Mouse (Mus musculus) c-Kit-positive CD71-positive TER-119-negative erythroid progenitor cells, embryonic 14.5 days (primary cell): ENCODE measurements at regions not wholly inside any gene's neighbourhood (a gene's known extent, or its start where the extent isn't known, plus 50 kb on each side); places are given as distances from the start of the nearest gene placed in this dataset.

Source experiments
- DNase-seq: peaks from one replicate; pipeline ENCODE4 v3.0.0-alpha.2; 2013; ENCODE audit warnings: low read depth

DNA sequence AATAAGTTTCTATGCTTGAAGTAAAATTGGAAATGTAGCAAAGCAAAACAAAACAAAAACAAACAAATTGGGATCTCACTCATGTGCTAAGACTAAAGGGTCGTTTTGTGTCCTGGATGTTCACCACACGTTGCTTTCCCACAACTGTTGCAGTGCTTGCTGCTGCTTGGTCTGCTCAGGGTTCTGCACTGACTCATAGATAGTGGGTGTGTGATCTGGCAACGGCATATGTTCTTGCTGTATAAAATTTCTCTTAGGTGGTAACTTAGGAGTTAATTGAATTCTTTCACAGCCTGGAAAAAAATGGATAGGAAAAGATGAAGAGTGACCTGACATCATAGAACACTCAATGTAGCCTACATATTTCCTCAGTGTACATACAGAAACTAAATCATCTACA is 505.9 kb upstream of the Zeb2 start:
- no peak for DNase-seq

GRCm38 (mm10) chr2:45608926-45609325 is 491.7 kb upstream of the Zeb2 start:
- no peak for DNase-seq

GRCm38 (mm10) chr2:45607393-45607792 is 490.2 kb upstream of the Zeb2 start:
- DNase-seq, result no peak

GRCm38 (mm10) chr2:45601332-45601900 is 484.2 kb upstream of the Zeb2 start:
- no peak for DNase-seq

DNA sequence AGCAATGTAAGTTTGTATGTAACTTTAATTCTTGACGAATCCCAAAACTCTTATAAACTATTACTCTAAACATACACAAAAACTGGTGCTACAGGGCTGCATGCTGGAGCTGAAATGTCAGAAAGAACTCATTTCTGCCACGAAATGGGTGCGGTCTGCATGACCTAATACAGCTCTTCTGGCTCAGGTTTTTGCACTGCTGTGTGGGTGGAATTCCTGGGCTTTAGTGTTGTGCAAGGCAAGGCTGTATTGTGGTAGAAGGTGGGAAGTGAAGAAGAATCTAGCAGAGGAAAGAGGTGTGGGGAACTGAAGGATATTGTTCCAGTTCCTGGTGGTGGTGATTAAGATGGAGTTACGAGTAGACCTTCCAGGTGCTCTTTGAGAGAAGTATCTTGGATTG is 476.6 kb upstream of the Zeb2 start:
- no peak for DNase-seq

- no peak for DNase-seq
Measured at GRCm38 (mm10) chr2:45590980-45591379, 473.8 kb upstream of the Zeb2 start.

DNA sequence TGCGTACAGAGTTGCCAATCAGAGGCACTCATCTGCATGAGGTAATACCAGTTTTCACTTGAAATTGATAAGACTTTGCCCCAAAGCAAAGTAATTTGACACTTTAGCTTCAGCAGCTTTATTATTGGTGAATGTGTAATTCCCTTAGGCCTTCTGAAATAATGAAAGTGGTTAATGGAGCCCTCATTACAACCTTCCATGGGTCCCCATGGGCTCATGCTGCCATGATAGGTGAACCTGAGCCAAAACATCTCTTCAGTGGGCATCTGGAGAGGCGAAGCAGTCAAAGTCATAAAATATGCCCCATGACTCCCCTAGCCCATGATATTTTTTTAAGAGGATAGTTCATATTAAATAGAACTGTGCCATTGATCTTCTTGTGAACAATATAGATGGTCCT is 471.1 kb upstream of the Zeb2 start:
- DNase-seq, result no peak

DNA sequence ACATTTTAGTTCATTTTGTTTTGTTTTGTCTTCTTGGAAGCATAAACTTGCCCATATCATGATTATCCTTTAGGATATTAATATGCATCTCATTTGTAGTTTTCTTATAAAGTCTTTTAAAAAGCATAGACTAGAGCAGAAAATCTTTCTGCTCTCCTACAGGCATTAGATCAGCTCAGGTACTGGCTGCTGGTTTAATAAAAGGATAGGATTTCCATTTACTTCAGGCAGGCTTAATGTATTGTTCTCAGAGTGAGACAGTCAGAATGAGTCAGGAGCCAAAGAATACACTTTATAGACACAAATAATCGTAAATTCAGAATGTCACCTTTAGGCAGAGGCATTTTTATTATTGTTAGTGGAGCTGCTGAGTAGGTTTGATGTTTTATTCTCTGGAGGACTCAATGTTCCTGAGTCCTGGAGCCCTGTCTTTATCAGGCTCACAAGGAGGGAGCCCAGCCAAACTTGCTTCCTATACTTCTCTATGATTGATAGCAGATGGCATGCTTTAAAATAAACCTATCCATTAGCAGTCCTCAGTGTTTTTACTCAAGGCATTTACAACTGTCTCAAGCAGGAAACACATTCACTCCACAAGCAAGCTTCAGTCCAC is 469.5 kb upstream of the Zeb2 start:
- DNase-seq, result no peak

DNA sequence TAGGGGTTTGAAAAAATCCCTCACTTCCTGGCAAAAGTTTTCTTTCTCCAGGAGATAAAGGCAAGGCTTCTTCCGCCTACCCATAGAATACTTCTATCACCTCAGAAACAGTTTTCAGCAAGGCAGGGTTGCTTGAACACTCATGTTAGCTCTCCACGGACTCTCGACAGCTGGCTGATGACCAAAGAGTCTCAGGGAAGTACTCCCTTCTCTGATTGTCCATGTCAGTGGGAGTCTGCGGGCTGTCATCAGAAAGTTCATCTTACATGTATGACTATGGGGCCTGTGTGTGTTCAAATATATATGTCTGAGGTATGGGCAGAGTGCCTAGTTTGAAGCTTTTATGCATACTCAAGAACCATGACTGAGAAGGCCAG is 464.3 kb upstream of the Zeb2 start:
- no peak for DNase-seq

DNA sequence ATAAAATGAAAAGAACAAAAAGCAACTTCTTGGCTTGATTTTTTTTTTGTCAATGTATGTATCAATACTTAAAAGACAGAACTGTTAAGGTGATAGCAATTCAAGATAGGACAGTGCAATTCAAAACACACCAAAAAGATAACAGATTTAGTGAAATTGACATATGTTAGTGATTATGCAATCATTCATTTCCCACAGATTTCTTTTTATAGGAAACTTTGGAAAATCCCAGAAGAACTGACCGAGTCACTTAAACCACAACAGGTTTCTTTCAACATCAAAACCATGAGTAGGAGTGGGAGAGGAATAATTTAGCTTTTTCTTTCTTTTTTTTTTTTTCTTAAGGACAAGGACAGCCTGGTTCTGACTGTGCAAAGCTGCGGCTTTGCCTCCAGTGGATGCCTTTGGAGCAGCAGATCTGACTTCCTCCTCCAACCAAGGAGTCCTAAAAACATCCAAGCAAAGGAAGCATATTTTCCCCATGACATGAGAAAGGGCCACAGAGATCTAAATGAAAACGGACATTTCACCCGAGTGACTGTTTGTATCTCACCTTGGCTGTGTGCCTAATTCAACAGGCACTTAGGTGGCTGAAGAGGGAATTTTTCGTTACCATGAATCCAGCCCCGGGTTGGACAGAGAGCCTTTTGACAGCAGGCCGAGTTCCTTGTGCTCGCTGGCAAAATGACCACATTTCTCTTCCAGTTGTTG is 463.8 kb upstream of the Zeb2 start:
- DNase-seq, result no peak

DNA sequence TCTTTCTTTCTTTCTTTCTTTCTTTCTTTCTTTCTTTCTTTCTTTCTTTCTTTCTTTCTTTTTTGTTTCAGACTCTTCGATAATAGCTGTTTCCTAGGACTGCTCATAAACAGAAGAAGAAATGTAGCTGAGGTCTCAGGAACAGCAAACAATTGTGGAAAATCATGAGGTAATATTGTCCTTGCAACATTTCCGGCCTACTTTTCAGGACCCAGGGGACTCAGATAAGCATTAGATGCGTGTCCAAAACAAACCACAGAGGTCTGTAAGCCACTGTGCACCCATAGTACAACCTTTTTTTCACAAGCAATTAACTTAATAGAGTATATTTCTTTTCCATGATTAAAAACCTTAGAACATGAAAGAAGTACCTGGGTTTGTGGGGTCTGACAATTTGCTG is 455.7 kb upstream of the Zeb2 start:
- no peak for DNase-seq

DNA sequence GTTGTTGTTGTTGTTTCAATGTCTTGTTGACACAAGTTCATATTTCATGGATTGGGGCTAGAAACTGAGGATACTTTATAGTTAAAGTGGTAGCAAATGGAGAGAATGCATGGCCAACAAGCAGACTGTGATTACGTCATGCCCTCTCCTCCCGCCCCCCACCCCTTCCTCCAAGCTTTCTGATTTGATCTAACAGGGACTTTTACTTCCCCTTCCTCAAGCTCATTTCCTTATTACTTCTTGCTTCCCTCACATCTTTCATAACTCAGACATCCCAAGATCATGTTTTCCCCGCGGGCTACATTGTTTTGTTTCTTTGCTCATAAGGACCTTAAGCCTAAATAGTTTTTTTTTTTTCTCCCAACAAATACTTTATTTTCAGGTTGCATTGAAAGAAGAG is 437.5 kb upstream of the Zeb2 start:
- no peak for DNase-seq

GRCm38 (mm10) chr2:45541394-45541793 is 424.2 kb upstream of the Zeb2 start:
- DNase-seq, result no peak

DNA sequence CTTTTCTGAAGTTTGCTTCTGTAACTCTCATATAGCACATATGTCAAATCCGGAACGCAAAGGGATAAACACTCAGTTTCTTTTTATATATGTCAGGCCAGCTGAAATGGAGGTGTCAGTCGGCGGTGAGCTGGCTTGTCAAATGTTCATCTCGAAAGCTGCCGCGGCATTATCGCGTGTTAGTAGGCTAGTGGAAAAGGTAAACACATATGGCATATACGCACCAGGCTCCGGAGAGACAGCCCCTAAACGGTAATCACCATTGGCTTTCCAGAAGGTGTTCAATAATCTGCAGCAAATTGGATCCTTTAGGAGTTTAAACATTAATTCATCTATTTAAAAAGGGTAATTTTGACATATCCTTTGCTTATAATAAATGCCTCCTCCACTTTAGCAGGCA is 421.8 kb upstream of the Zeb2 start:
- DNase-seq, result no peak

DNA sequence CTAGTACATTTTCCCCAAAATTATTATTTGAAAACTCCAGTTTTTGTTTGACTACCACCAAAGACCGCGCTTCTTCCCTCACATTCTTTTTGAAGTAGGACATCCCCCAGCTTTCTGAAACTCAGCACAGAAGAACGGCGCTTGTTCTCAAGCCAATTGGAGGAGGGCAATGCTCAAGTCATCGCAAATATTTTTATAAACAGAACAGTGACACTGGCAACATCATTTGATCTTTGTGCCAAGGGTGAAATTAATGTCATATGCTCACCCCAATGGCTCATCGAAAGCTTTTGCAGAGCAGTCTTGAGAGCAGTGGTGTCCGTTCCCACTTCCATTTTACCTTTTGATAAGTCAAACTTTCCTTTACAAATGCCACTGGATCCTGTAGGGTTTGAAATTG is 420.5 kb upstream of the Zeb2 start:
- DNase-seq, result no peak

GRCm38 (mm10) chr2:45534806-45535205 is 417.6 kb upstream of the Zeb2 start:
- DNase-seq, result no peak

DNA sequence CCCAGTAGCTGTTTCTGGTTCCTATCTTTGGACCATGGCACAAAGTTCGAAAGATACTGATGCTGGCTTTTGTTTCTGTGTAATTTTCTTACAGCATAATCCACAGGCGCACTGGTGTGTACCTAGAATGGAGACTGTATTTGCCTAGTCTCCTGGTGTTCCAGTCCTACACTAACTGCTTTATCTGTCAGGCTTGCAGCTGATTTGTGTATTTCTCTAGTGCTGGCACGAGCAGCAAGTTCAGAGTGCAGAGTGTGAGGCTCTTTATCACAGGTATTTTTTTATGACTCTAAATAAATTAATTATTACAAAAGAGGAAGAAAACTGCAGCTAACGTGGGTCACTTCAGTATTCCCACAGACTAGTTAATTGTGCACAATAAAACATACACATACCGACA is 405.1 kb upstream of the Zeb2 start:
- no peak for DNase-seq

- no peak for DNase-seq
Measured at GRCm38 (mm10) chr2:45519550-45520152, 402.5 kb upstream of the Zeb2 start.

DNA sequence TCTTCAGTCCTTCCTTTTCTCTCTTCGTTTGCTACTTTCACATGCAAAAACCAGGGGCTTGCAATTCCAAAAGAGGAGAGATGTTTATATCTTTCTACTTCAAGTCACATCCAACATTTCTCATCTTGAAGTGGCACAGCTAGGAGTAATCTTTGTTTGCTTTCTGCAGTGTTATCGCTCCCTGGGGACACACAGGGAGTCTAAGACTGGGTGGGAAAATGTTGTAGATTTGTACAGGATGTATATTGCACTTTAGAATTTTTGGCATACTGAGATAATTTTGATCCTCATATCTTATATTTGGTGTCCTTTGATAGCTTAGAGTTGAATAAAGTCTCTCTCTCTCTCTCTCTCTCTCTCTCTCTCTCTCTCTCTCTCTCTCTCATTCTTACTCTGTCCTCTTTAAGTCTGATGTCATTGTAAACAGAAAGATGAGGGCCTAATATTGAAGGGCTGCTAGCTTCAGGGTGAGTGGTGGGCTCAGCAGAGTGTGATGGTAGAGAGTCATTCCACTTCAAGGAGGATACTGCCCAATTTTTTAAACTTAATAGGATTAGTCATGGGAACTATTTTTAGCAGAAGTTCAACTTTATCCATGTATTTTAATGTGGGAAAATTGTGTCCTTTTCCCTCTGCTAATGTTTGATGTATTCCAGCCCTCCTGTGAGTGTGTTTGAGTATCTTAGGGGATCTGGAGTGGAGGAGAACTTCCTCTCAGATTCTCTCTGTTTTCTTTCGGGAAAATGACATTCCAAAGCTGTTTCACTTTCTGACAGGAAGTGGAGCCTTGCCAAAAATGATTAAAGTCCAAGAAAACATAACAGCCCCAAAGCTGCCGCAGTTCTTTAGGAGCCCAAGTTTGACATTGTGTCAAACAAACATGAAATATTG is 397.3 kb upstream of the Zeb2 start:
- no peak for DNase-seq

GRCm38 (mm10) chr2:45512852-45513251 is 395.7 kb upstream of the Zeb2 start:
- no peak for DNase-seq

DNA sequence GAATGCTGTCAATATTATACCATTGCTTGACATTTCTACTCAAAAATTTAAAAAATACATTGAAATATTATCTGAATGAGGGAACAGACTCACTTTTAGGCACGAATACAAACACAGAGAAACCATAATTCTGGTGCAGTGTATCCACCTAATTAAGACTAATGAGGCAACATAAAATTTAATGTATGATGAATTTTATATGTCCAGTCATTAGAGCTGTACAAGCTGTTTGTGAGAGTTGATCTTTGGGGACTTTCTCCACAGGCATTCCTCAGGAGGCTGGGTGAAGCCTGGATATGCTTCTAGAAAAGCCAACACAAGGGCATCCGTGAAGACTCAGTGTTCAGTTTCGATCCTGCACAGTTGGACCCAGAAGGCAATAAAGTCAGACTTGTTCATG is 394.6 kb upstream of the Zeb2 start:
- DNase-seq, result no peak

DNA sequence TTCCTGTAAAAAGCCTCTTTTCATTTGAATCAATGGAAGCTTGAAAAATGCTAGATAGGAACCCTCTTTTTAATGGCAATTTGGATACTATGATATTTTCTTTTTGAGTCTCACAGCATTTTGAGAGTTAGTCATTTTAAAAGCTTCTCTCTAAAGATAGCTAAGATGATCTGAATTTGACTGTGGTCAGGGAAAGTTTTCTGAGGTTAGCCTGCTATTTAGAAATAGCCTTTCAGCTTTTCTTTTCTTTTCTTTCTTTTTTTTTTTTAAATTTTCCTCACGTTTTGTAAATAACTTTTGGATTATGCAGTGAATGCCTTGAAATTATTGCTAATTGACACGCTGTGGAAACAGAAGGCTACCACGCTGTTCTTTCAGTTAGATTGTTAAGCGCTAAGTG is 387.3 kb upstream of the Zeb2 start:
- DNase-seq, result no peak
